Mouse (Mus musculus): ENCODE results near the gene Dppa2.

The Dppa2 gene

GRCm38 (mm10) chr16:48323602-48324345 is 20.1 kb downstream of the Dppa2 start:
- H3K27me3 ChIP-seq (ENCODE audit: insufficient read depth, low read length), result no peaks in the 10 kb centered on the region
- peaks cover 42% of the 10 kb centered on the region for H3K4me1 ChIP-seq (replicated peaks; ENCODE audit: low read depth, low read length)
- no peaks in the 10 kb centered on the region for H3K9me3 ChIP-seq (ENCODE audit: low read length)
- peaks cover 16% of the 10 kb centered on the region for H3K36me3 ChIP-seq (ENCODE audit: insufficient read depth, low read length)
- H3K4me3 ChIP-seq (replicated peaks; ENCODE audit: low read length), result no peak overlapping the region
- TF ChIP-seq POU5F1 (IDR thresholded peaks at IDR 0.05; ENCODE audit: borderline replicate concordance, low read length) (no peak), NANOG (IDR thresholded peaks at IDR 0.05; ENCODE audit: borderline replicate concordance, low read length) (no peak), CTCF (conservative IDR thresholded peaks at IDR 0.05; ENCODE audit: low read length) (no peak)

- Histone ChIP-seq H3K9me3 (ENCODE audit: low read length) (no peaks in the 10 kb centered on the region), H3K36me3 (ENCODE audit: insufficient read depth, low read length) (no peaks in the 10 kb centered on the region), H3K27me3 (ENCODE audit: insufficient read depth, low read length) (no peaks in the 10 kb centered on the region), H3K4me1 (replicated peaks; ENCODE audit: low read depth, low read length) (peaks cover 16% of the 10 kb centered on the region), H3K4me3 (replicated peaks; ENCODE audit: low read length) (no peak overlapping the region)
- TF ChIP-seq CTCF (conservative IDR thresholded peaks at IDR 0.05; ENCODE audit: low read length), result no peak
- no peak for TF ChIP-seq NANOG (IDR thresholded peaks at IDR 0.05; ENCODE audit: borderline replicate concordance, low read length)
Observed at GRCm38 (mm10) chr16:48326903-48327302, 23.2 kb downstream of the Dppa2 start.

DNA sequence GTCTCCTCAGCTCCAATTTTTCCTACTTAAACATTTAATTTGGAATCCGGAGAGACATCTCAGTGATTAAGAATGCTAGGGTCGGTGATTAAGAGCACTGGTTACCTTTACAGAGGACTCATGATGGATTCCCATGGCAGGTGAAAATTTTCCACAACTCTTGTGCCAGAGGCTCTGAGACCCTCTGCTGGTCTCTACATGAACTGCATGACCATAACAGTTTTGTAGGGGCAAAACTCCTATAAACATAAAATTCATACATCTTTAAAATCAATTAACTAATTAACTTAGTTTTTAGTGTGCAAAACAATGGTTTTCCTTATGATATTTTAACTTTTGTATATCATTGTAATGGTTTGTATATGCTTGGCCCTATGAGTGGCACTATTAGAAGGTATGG is 24.7 kb downstream of the Dppa2 start:
- Histone ChIP-seq H3K27me3 (ENCODE audit: insufficient read depth, low read length) (no peaks in the 10 kb centered on the region), H3K4me3 (replicated peaks; ENCODE audit: low read length) (no peak overlapping the region), H3K36me3 (ENCODE audit: insufficient read depth, low read length) (no peaks in the 10 kb centered on the region), H3K4me1 (replicated peaks; ENCODE audit: low read depth, low read length) (peaks cover 3% of the 10 kb centered on the region), H3K9me3 (ENCODE audit: low read length) (no peaks in the 10 kb centered on the region)
- TF ChIP-seq NANOG (IDR thresholded peaks at IDR 0.05; ENCODE audit: borderline replicate concordance, low read length) (no peak), CTCF (conservative IDR thresholded peaks at IDR 0.05; ENCODE audit: low read length) (peak; percentile 79), POU5F1 (IDR thresholded peaks at IDR 0.05; ENCODE audit: borderline replicate concordance, low read length) (no peak)

GRCm38 (mm10) chr16:48331822-48332221 is 28.1 kb downstream of the Dppa2 start:
- Histone ChIP-seq H3K9me3 (ENCODE audit: low read length) (no peaks in the 10 kb centered on the region), H3K27me3 (ENCODE audit: insufficient read depth, low read length) (no peaks in the 10 kb centered on the region), H3K4me1 (replicated peaks; ENCODE audit: low read depth, low read length) (no peaks in the 10 kb centered on the region), H3K4me3 (replicated peaks; ENCODE audit: low read length) (no peak overlapping the region), H3K36me3 (ENCODE audit: insufficient read depth, low read length) (no peaks in the 10 kb centered on the region)
- TF ChIP-seq NANOG (IDR thresholded peaks at IDR 0.05; ENCODE audit: borderline replicate concordance, low read length) (no peak), POU5F1 (IDR thresholded peaks at IDR 0.05; ENCODE audit: borderline replicate concordance, low read length) (no peak), CTCF (conservative IDR thresholded peaks at IDR 0.05; ENCODE audit: low read length) (no peak)

- H3K4me1 ChIP-seq (replicated peaks; ENCODE audit: low read depth, low read length), result no peaks in the 10 kb centered on the region
- H3K36me3 ChIP-seq (ENCODE audit: insufficient read depth, low read length), result no peaks in the 10 kb centered on the region
- H3K27me3 ChIP-seq (ENCODE audit: insufficient read depth, low read length), result no peaks in the 10 kb centered on the region
- no peak overlapping the region for H3K4me3 ChIP-seq (replicated peaks; ENCODE audit: low read length)
- no peaks in the 10 kb centered on the region for H3K9me3 ChIP-seq (ENCODE audit: low read length)
- no peak for TF ChIP-seq NANOG (IDR thresholded peaks at IDR 0.05; ENCODE audit: borderline replicate concordance, low read length)
- TF ChIP-seq CTCF (conservative IDR thresholded peaks at IDR 0.05; ENCODE audit: low read length), result no peak
- TF ChIP-seq POU5F1 (IDR thresholded peaks at IDR 0.05; ENCODE audit: borderline replicate concordance, low read length), result no peak
Observed at GRCm38 (mm10) chr16:48335326-48335725, 31.6 kb downstream of the Dppa2 start.

- Histone ChIP-seq H3K4me1 (replicated peaks; ENCODE audit: low read depth, low read length) (no peaks in the 10 kb centered on the region), H3K36me3 (ENCODE audit: insufficient read depth, low read length) (no peaks in the 10 kb centered on the region), H3K4me3 (replicated peaks; ENCODE audit: low read length) (no peak overlapping the region), H3K27me3 (ENCODE audit: insufficient read depth, low read length) (no peaks in the 10 kb centered on the region), H3K9me3 (ENCODE audit: low read length) (peaks cover 8% of the 10 kb centered on the region)
- TF ChIP-seq POU5F1 (IDR thresholded peaks at IDR 0.05; ENCODE audit: borderline replicate concordance, low read length) (no peak), NANOG (IDR thresholded peaks at IDR 0.05; ENCODE audit: borderline replicate concordance, low read length) (no peak)
Observed at GRCm38 (mm10) chr16:48344193-48344592, 40.5 kb downstream of the Dppa2 start.

GRCm38 (mm10) chr16:48347246-48347645 is 43.5 kb downstream of the Dppa2 start:
- no peak overlapping the region for H3K4me3 ChIP-seq (replicated peaks; ENCODE audit: low read length)
- peaks cover 8% of the 10 kb centered on the region for H3K9me3 ChIP-seq (ENCODE audit: low read length)

GRCm38 (mm10) chr16:48355716-48356115 is 52.0 kb downstream of the Dppa2 start:
- no peak for TF ChIP-seq CTCF (conservative IDR thresholded peaks at IDR 0.05; ENCODE audit: low read length)
- TF ChIP-seq NANOG (IDR thresholded peaks at IDR 0.05; ENCODE audit: borderline replicate concordance, low read length), result peak; percentile 54; the same call in 1 of the 2 replicates
- no peak for TF ChIP-seq POU5F1 (IDR thresholded peaks at IDR 0.05; ENCODE audit: borderline replicate concordance, low read length)
- Histone ChIP-seq H3K9me3 (ENCODE audit: low read length) (peaks cover 4% of the 10 kb centered on the region; the same call in 1 of the 2 replicates), H3K4me3 (replicated peaks; ENCODE audit: low read length) (no peak overlapping the region), H3K27me3 (ENCODE audit: insufficient read depth, low read length) (no peaks in the 10 kb centered on the region), H3K4me1 (replicated peaks; ENCODE audit: low read depth, low read length) (peaks cover 20% of the 10 kb centered on the region), H3K36me3 (ENCODE audit: insufficient read depth, low read length) (no peaks in the 10 kb centered on the region)

More at GRCm38 (mm10) chr16:48347246-48347645, 43.5 kb downstream of the Dppa2 start:
- Histone ChIP-seq H3K36me3 (ENCODE audit: insufficient read depth, low read length) (no peaks in the 10 kb centered on the region), H3K27me3 (ENCODE audit: insufficient read depth, low read length) (no peaks in the 10 kb centered on the region), H3K4me1 (replicated peaks; ENCODE audit: low read depth, low read length) (no peaks in the 10 kb centered on the region)
- TF ChIP-seq CTCF (conservative IDR thresholded peaks at IDR 0.05; ENCODE audit: low read length), result no peak
- TF ChIP-seq POU5F1 (IDR thresholded peaks at IDR 0.05; ENCODE audit: borderline replicate concordance, low read length), result no peak
- TF ChIP-seq NANOG (IDR thresholded peaks at IDR 0.05; ENCODE audit: borderline replicate concordance, low read length), result no peak

DNA sequence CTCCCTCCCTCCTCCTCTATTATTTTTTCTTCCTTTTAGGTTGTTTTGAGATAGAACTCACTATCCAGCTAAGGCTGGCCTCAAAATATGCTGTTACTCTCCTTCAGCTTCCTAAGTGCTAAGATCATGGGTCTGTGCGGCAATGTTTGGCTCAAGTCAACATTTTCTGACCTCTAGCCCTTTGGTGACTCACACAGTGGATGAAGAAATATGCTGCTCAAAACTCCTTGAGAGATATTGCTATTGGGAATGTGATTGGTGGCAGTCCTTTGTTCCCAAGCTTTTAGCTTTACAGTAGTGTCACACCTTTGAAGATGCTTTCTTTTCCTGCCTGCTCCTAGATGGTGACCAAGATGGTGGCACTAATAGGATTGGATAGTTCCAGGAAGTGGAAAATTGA is 52.7 kb downstream of the Dppa2 start:
- Histone ChIP-seq H3K4me3 (replicated peaks; ENCODE audit: low read length) (no peak overlapping the region), H3K27me3 (ENCODE audit: insufficient read depth, low read length) (no peaks in the 10 kb centered on the region), H3K36me3 (ENCODE audit: insufficient read depth, low read length) (no peaks in the 10 kb centered on the region), H3K4me1 (replicated peaks; ENCODE audit: low read depth, low read length) (peaks cover 20% of the 10 kb centered on the region), H3K9me3 (ENCODE audit: low read length) (peaks cover 4% of the 10 kb centered on the region; the same call in 1 of the 2 replicates)
- TF ChIP-seq CTCF (conservative IDR thresholded peaks at IDR 0.05; ENCODE audit: low read length) (no peak), POU5F1 (IDR thresholded peaks at IDR 0.05; ENCODE audit: borderline replicate concordance, low read length) (no peak), NANOG (IDR thresholded peaks at IDR 0.05; ENCODE audit: borderline replicate concordance, low read length) (no peak)
